Mouse (Mus musculus) B cell, adult 62 days (primary cell): ENCODE data around the gene Cdc42ep4. TPM values are rescaled to one million over a fixed set of nuclear protein-coding genes. Genes with fewer than 3 reads are reported as not detected.

Source experiments
- total RNA-seq: library from RNA; stranded (reverse); gene quantifications from 4 replicates; pipeline ENCODE4 v1.2.4, GENCODE M21; 2023

The Cdc42ep4 gene
- 4.6 to 4.9 TPM (median 4.7 TPM) in 4 replicates for total RNA-seq

DNA sequence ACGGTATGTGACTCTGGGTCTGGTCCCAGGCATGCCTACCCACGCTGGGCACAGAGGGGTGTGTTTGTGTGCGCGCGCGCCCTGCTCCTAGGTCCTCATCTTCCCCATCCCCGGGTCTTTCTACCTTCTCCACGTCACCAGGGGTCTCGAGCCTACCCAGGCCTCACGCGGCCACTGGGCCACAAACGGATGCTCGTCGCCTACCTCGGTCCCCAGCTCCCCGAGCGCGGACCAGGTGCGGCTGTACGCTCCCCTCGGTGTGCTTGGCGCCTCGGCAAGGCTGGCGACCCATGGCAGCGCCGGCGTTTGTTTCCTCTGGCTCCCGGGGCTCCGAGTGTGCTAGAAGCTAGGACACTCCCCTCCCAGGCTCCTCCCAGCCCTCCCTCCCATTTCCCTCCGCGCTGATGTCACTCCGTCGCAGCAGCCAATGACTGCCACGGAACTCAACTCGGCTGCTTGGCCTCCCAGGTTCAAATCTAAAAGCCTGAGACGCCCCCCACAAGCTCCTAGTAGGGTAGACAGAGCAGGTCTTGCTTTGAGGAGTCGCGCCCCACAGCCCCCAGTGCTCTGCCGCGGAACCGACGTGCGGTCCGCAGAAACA, at the start of gene Cdc42ep4:
Gene Cdc42ep4, minus strand, starts transcription at position 398 of the 601 bp plus-strand sequence.

DNA sequence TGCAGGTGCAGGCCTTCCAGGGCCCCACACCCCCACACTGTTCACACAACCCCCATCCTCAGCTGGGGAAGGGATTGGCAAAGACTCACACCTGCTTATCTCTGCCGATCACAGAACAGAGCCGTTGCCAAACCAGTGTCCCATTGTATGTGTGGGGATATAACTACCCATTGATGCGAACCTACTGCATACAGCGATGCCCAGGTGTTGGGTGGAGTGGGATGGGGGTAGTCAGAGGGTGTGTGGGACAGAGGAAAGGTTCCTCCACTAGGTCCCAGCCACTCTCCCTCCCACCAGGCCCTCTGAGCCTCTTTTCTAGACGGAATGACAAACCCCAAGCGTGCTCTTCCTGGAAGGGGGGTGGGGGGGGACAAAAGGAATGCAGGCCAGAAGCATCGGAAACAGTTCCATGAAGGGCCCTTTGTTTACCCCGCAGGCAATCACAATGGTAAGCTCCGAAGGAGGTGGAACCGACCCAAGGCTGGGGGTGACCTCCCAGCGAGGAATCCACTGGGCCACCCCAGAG, 41.9 kb downstream of the Cdc42ep4 start, which contains the start of gene Cpsf4l:
Gene Cpsf4l, minus strand, starts transcription at position 287 of the 526 bp plus-strand sequence.

GRCm38 (mm10) chr11:113683957-113684706, 67.5 kb downstream of the Cdc42ep4 start, which contains the start of the genes Fam104a and D11Wsu47e:
Gene Fam104a (minus strand): TSS chr11:113684155.
Gene D11Wsu47e (plus strand): TSS chr11:113684412.

Other genes with a start within 250 kb of the Cdc42ep4 start
- not detected in 4 replicates for gene Sstr2, start 132.5 kb downstream of the Cdc42ep4 start, total RNA-seq
- 39.7 to 47.6 TPM (median 43.2 TPM) in 4 replicates for gene Cog1, start 102.7 kb downstream of the Cdc42ep4 start, total RNA-seq
- 5.5 to 11.3 TPM (median 7.6 TPM) in 4 replicates for gene Slc39a11, start 101.8 kb downstream of the Cdc42ep4 start, total RNA-seq
- 22.5 to 24.7 TPM (median 23.6 TPM) in 4 replicates for gene Fam104a, start 67.7 kb downstream of the Cdc42ep4 start, total RNA-seq
- 17.1 to 21.2 TPM (median 20.0 TPM) in 4 replicates for gene D11Wsu47e, start 67.5 kb downstream of the Cdc42ep4 start, total RNA-seq
- gene Cpsf4l, start 41.9 kb downstream of the Cdc42ep4 start, total RNA-seq, result not detected in 4 replicates